Mouse (Mus musculus) gastrocnemius, postnatal 25 days (tissue): ENCODE data around the gene Apol9b. TPM values are rescaled to one million over a fixed set of nuclear protein-coding genes. Genes with fewer than 3 reads are reported as not detected.

Experiments used
- DNase-seq: peaks from one replicate; pipeline ENCODE4 v3.0.0; 2022
- total RNA-seq, 2 experiments: library from RNA; stranded (reverse); gene quantifications; 1 replicate in 1 of 2; 2 replicates in 1 of 2; pipeline ENCODE4 v1.2.3; 2021

Gene Apol9b
- total RNA-seq, 2 experiments from 2014 or later, result not detected

DNA sequence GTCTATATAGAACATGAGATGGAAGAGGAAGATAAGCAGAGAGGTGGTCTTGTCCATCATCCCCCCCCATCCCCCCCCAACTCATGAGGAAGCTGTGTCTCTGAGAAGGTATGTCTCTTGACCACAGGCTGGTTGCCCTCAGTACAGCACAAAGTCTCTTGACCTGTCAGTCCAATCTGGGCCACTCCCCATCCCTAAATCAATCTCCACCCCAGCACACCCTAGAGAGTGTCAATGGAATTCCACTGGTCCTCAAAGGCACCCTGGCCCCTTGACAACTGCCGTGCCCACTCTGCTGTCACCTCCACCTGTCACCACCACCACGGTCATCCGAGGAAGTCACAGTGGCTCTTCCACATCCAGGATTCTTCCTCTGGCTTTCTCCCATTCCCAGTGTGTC, 19.6 kb downstream of the Apol9b start:
- no peak for DNase-seq

DNA sequence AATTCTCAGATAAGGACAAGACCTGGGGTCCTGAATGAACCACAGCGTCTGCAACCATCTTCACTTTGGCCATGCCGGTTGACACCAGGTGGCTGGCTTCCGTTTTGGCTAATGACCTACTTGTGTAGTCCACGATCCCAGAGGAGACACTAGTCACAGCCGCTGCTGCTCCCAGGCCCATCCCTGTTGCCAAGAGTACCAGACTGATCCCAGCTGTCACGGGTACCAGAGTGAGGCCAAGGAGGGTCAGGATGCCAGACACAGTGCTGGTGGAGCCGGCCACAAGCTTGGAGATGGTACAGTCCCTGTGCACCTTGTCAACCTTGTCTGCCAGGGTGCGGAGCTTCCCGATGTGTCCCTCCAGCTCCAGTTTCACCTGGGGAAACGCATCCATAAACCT, 20.9 kb downstream of the Apol9b start:
- no peak for DNase-seq

GRCm38 (mm10) chr15:77750461-77750860, 21.6 kb downstream of the Apol9b start:
- no peak for DNase-seq

GRCm38 (mm10) chr15:77752443-77752842, 23.6 kb downstream of the Apol9b start:
- no peak for DNase-seq

GRCm38 (mm10) chr15:77755132-77755531, 26.3 kb downstream of the Apol9b start:
- no peak for DNase-seq

DNA sequence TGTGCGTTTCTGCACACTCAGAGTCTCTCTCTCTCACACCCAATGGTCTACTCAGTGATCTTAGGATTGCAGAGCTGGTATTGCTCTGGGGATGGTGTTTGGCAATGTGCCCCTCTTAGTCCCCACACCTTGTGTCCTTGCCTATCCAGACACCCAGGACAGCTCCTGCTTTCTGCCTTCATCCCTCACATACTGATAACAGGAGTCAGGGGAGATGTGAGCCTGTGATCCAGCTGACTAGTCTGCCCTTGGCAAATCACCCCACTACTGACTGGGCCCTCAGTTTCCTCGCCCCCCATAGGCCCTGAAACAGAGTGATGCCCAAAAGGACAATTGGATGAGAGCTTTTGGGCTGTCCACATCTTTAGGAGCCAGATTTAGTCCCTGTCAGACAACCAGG, 27.2 kb downstream of the Apol9b start:
- no peak for DNase-seq

DNA sequence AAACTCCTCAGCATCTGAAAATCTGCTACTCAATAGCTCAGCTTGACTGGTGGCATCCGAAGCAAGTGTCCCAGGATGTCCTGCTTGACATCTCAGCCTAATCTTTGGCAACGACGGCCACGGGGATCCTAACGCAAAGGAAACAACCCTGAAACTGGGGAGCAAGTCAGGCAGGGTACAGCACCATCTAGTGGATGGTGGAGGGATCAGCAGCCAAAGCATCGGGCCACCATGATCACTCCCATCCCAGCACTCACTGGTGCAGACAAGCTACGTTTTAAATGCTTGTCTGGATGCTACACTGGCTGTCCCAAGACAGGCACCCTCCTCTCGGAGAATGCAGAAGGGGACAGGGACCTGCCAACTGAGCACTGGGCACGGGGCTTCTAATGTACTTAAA, 28.0 kb downstream of the Apol9b start, which contains the start of gene Apol8:
TSS of gene Apol8 (minus strand) at position 156 of the 400 bp plus-strand sequence.
- no peak for DNase-seq

DNA sequence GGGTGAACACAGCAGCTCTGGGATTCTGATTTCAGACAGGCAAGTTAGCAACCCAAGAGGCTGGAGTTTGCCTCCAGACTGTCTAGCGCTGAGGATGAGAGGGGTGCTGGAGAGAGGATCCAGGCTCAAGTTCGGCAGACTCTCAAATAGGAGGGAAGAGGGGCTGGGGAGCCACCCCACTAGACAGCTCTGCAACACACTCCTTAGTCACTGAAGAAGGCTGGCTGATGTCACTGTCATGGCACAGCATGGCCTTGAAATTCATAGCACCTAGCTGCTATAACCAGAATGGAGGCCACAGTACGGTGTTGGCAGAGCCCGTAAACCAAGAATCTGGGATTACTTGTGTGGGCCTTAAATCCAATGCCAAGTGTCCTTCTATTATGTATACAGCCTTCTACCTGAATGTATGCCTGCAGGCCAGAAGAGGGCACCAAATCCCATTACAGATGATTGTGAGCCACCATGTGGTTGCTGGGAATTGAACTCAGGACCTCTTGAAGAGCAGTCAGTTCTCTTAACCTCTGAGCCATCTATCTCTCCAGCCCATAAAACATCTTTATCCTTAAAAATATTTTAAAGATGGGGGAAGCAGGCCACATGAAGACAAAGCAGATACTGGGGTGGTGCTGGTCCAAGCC, 28.9 kb downstream of the Apol9b start:
- no peak for DNase-seq

DNA sequence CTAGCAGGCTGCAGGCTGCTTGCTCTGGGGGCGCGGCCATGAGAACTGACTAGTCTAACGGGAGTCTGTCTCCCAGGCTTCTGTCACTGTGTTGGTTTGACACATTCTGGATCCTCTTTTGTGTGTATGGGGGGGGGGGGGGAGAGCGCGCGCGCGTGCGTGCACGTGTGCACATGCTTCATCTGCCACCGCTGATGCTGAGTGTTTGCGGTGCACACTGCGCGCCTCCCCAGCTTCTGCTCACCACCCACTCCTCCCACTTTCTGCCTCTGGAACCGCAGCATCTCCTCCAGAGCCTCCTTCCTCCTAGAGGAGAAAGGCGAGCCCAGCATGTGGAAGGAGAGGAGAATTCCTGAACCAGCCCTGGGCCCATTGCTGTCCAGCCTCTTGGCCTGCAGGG, 31.2 kb downstream of the Apol9b start:
- no peak for DNase-seq

GRCm38 (mm10) chr15:77761083-77761482, 32.2 kb downstream of the Apol9b start:
- DNase-seq, result no peak

- DNase-seq, result no peak
Measured at GRCm38 (mm10) chr15:77761561-77762380, 32.9 kb downstream of the Apol9b start.

DNA sequence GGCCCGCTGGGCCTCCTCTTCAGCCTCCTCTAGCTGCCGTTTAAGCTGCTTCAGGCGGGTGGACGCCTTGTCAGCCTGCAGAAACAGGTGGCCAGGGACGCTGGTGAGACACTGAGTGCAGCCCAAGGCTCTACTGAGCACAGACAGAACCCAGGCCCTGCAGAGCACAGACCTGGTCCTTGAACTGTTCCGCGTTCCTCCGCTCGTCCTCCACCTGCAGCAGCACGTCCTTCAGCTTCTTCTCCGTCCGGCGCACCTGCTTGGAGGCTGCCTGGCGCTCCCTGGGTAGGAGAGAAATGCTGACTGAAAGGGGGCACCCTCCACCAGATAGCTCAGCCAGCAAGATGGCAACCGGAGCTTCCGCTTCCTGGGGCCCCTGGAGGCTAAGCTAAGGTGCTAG, 34.2 kb downstream of the Apol9b start:
- DNase-seq, result no peak

DNA sequence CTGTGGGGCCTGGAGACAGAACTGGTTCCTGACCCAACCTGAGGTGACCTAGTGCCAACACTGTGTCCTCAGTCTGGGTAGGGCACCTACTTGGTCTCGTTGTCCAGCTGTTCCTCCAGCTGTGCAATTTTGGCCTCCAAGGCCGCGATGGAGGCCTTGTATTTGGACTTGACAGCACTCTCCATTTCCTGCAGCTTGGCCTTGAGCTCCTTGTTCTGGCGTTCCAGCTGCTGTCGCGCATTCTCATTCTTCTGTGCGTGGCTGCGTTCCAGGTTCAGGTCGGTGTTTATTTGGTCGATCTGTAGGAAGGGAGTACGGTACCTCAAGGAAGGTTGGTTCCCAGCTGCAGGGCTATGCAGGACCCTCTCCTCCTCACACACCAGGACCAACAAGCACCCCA, 34.9 kb downstream of the Apol9b start:
- no peak for DNase-seq

- peak; percentile 87 for DNase-seq
Measured at GRCm38 (mm10) chr15:77764391-77765006, 35.7 kb downstream of the Apol9b start.

GRCm38 (mm10) chr15:77765484-77766093, 36.8 kb downstream of the Apol9b start:
- DNase-seq, result no peak

DNA sequence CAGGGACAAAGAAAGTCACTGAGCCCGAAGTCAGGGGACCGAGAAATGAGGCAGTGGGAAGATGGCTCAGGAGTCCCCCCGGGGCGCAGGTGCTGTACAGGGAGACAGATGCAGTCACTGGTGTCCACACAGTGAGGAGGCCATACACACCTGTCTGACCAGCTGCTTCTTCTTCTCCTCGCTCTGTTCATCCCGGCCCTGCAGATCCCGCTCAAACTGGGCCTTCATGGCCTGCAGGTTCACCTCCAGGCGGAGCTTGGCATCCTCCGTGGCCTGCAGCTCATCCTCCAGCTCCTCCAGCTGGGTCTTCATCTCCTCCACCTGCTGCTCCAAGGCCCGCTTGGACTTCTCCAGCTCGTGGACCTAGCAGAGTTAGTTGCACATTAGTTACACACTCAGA, 38.1 kb downstream of the Apol9b start:
- no peak for DNase-seq

DNA sequence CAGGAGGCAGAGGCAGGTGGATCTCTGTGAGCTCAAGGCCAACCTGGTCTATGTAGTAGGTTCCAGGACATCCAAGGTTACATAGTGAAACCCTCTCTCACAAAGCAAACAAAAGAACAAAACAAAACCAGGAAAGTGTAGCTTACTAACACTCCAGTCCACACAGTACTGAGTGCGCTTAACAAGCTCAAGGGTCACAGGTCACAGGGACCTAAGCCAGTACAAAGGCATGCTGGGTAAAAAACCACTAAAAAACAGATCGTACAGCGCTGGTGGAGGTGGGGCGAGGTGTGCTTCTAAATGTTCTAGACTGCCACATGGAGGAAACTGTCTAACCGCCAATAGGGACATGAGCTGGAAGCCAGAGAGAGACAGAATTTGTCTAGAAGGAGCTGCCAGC, 41.5 kb downstream of the Apol9b start:
- no peak for DNase-seq

DNA sequence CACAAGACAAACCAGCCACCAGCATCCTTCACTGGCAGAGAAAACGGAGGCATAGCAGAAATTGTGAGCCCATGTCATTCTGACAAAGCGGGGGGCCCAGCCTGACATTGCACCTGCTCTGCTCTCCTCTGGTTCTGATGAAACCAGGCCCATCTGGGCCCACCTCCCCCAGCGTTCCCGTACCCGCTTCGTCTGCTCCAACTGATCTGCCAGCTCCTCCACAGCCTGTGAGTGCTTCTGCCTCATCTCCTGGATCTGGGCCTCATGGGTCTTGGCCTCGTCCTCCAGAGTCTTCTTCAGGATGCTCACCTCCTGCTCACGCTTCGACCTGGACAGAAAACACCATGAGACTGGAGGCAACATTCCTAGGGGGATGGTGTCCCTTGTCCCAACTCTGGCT, 42.1 kb downstream of the Apol9b start:
- DNase-seq, result no peak

DNA sequence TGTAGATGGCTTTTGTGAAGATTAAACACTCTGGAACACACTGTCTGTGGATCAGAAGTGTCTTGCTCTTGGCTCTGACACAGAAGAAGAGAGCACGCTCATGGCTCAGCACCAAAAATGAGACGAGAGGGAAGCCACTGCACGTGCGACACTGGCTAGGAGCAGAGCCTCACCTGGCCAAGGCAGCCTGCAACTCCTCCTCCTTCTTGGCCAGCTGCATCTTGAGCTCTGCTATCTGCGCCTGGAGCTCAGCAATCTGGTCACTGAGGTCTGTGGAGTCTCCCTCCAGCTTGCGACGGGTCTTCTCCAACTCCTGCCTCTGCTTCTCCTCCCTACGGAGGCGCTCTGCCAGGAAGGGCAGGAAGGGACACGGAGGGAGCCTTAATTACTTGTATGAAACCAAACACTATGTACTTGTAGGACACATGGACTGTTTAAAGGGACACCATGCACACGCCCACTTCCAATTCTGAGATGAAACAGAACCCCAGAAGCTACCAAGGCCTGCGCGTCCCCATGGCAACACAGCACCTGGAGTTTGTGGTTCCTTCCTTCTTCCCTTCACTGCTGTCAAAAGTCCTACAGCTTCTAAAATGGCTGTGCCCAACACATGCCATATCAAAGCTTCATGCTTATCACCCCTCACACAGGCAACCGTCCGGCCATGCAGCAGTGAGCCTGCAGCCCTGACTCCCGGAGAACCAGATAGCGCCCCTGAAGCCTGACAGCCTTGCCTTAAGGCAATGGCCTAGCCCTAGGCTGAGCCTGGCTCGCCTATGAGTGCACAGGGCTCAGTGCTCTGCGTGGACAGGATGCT, 44.5 kb downstream of the Apol9b start:
- no peak for DNase-seq

DNA sequence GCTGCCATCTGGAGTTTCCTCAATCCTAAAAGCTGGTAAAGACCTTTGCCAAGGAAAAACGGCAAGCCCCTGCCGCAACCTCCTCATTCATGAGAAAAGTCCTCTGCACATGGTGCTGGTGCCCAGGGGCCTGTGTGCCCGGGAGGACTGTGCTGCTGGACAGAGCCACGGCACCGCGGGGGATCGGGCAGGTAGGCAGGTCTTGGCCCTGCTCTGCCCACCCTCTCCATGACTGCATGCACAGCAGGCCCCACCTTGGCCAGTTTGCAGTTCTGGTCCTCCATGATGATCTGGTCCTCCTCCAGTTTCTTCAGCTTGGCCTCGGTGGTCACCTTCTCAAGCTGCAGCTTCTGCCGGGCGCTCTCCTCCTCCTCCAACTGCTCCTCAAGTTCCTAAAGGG, 45.5 kb downstream of the Apol9b start:
- no peak for DNase-seq

- peak; percentile 55 for DNase-seq
Measured at GRCm38 (mm10) chr15:77775186-77775963, 46.5 kb downstream of the Apol9b start.
